Mouse (Mus musculus) cerebellum, postnatal 10 days (tissue): Measurements from ENCODE around the gene Helt.
"Not testable (repeated sequence)": the region's sequence is repeated elsewhere in the genome, so short reads cannot be mapped to it uniquely, and the experiment has no call there.

Experiments
- DNase-seq, 2 experiments: peaks; one replicate each; pipeline ENCODE4 v3.0.0; 2021; ENCODE audit warnings: mixed read lengths in 2 of 2

The Helt gene

DNA sequence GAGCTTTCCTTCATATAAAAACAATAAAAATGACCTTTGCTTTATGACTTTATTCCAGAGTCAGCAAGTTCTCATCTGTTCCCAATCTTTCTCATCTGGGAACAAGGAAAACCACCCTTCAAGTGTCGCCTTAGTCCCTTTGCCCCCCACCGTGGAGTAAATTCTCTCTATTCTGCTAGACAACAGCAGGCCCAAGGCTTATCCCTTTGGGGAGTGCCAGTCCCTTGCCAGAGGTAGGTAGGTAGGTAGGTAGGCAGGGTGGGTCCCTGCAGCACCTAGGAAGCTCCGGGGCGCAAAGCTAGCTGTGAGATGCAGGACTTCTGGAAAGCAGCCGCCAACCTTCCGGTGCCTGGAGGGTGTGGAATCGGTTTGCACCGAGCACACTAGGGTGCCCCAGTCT lies 1.5 kb upstream of the Helt start:
- DNase-seq = no peak

DNA sequence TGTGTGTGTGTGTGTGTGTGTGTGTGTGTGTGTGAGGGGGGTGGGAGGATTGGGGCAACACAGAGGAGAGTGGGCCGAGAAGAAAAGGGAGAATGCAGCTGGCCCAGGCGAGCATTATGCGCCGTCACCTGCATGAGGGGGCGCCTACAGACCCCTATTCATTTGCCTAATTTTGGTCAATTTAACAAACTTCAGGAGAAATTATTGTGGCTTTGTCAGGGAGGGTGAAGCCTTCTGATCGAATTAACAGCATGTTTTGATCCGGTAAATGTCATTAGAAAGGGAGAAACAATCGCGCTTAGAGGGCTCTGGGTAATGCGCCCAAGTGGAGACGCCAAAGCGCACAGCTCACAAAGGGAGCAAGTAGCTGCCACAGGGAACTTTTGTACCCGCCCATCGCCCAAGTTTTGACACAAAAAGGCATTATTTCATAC lies 647 bp upstream of the Helt start:
- DNase-seq = no peak

DNA sequence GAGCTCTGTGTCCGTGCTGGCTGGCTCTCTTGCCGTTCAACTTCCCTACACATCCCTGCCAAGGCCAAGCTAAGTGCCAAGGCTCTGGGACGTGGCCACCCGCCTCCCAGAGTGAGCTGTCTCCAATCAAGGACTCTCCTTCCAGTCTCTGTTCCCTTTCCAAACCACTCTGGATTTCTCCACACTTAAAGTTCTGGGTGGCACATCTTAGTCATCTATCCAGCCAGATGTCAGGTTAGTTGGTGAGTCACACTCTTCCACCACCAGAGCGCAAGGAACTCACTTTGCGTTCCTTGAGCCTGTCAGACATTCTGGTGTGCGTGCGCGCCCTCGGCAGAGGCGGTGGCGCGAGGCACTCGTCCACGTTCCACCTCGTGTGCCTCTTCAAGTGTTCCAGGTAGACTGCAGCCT lies 725 bp downstream of the Helt start:
- no peak for DNase-seq

DNA sequence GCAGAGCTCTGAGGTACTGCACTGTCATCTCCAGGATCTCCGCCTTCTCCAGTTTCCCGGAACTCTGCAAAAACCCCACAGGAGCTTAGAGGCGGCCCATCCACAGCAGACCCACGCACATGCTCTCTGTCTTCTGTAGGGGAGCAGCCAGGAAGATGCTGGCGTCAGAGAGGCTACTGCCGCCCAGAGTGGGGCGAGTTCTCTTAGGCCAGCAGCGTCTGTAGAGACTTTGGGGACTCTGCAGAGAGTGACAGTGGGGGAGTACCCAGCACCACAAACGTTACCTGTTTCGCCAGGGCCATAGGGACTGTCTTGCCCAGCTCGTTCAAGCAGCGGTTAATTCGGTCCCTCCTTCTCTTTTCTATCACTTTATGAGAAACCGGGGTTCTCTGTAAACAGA lies 1.3 kb downstream of the Helt start:
- no peak for DNase-seq

DNA sequence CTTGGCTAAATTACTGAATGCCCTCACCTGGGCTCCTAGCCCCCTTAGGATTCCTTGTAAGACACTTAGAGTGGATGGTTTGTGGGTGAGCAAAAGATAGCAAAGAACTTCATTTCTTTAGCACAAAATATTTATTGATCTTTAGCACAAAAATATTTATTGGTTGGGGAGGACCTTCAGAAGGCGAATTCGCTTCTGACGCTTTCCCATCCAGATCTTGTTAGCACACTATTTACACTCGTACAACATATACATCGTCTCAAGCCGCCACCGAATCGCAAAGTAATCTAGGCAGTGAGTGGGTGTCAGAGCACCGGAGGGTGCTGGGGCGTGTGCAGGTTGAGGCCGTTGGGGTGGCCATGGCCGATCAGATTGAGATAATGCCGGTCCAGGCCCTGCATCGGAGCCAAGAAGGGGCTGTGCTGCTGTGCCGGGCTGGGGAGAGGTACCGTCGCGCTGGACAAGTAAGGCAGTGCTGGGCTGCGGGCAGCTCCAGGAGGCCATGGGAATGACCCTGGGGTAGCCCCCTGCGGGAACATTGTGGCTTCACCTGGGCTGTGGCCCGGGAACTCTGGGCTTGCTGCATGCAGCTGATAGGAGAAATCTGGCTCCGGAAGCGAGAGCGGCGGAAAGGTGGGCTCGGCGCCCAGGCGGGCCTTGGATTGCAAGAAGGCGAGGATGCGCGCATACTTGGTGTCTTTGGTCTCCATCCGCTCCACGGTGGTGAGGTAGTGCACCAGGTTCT lies 2.4 kb downstream of the Helt start:
- peak; percentile 46 to 56 for DNase-seq

DNA sequence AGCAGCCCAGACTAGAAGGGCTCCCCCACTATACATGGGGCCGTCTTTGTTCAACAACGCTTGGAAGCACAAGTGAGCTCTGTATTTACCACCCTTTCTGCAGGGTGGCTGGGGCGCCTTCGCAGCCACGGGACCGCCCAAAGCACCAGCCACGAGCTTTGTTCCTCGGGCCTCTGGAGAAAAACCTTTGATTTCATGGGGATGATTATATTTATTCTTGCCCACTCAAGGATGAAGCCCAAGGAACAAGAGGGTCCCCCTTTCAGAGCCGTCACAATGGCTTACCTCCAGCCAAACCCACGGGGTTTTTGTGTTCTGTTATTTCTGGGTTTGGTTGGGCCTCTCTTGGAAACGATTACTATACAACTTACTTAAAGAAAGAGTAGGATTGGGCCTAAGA lies 5.2 kb downstream of the Helt start:
- no peak for DNase-seq

DNA sequence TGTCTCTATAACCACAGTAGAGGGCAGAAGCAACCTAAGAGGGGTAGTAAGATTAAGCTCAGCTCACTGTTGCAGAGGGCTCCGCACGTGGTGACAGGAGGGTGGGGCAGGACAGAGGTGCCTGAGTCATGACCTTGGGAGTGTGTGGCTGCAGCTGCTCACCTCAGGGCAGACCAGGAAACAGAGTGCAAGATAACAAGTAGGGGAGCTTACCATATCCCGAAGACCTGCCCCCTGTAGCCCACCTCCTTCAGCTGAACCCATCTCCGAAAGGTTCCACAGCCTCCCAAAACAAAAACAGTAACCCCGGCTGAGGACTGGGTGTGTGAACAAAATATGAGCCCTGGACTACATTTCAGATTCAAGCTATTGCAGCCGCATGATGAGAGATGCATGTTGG lies 6.5 kb downstream of the Helt start:
- no peak for DNase-seq

DNA sequence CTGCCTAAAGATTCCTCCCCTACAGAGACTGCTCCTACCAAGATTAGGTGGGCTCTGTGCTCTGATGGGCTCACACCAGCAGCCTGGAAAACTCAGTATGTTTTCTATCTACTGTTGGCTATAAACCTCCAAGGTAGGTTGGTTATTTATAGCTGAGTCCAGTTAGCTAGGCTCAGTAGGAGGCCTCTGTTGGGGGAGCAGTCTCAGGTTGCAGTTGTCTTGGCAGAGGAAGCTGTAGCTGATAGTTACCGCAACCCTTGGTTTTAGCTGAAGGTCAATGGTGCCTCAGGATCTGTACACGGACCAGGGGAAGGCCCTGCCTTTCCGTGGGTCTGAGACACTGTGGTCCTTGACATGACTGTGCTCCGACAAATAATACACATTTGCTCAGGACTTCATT lies 8.5 kb downstream of the Helt start:
- DNase-seq = no peak

DNA sequence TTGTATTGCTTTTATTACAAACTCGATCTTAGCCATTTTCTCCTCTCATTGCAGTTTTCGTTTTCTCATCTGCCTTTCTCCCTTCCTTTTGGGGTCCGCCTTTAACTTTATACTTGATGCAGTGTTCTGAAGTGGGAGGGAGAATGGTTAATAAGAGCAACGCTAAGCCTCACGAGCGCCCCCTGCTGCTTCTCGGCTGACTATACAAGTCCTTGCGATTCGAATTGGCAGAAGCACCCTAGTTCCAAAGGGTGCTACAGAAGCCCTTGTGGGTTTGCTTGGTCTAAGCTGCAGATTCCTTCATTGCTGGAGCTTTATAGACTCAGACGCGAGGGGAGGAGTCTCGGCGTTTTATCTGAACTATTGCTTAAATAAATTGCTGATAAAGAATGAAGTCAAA lies 12.9 kb downstream of the Helt start:
- peak; percentile 83 for DNase-seq

DNA sequence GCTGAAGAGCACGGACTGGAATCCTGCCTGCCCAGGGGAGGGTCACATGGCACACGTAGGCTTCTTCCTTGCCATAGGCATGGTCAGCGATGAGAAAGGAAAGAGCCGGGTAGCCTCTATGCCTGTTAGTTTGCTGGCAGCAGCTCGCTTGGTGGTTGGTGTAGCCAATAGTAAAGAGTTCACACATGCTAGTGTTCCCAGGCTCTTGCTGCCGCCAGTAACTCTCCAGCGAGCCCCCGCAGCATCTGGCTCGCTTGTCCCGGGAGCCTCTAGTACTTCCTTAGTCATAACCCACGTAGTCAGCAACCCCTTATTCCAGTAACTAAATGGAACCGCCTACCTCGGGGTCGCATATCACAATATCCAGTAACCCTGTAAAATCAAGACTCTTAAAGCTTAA lies 17.5 kb downstream of the Helt start:
- no peak for DNase-seq

DNA sequence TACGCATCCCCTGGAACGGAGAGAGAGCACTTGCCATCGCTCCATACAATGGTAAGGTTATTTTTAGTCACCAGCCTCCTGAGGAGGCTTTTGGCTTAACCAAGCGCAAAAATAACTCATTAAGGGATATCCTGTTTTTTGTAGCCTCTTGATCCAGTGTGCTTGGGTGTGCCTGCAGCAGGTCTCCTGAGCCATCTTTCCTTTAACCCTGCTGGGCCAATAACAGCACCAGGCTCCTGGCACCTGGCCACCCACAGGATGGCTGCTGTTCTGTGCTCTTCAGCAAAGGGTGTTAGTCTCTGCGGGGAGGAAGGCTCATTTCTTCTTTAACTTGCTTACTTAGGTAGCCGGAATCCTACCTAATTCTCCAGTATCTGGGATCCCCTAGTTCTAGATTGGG lies 23.7 kb downstream of the Helt start:
- peak; percentile 28 to 40 for DNase-seq

DNA sequence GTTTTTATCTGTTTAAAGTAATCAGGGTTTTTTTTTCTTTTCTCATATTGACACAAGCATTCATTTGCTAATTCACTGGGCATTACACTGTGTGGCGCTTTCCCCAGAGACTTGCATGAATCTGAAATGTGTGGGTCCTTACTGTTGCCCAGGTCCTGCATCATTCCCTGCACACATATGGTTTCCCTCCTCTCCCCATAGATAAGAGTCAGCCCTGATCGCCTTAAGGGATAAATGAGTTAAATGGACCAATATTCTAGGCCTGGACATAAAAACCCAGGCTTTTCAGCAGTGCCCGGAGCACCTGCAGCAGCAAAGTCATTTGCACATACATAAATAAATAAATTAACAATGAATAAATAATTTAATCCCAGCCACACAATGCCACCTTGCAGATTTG lies 24.3 kb downstream of the Helt start:
- no peak for DNase-seq

DNA sequence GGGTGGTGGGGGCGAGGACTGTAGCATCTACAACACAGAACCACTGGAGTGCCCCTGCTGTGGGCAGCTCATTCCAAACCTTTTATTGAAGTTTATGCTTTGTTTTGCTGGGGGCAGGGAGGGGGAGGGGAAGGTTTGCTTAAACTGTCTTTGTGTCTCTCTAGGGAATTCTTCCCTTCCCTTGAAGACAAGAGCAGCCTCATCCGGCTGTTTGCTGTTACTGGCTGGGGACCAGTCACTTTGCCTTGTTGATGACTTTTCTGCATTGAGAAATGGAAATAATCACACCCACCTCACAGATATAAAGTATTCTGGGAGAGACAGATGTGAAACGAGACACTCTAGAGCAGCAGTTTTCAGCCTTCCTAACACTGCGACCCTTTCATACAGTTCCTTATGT lies 27.7 kb downstream of the Helt start:
- no peak for DNase-seq

DNA sequence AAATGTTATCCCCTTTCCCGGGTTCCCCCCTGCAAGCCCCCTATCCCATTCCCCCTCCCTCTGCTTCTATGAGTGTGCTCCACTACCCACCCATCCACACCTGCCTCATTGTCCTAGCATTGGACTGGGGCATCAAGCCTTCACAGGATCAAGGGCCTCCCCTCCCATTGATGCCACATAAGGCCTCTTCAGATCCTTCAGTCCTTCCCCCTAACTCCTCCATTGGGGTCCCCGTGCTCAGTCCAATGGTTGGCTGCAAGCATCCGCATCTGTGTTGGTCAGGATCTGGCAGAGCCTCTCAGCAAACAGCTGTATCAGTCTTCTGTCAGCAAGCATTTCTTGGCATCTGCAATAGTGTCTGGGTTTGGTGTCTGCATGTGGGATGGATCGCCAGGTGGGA lies 30.3 kb downstream of the Helt start:
- DNase-seq = not testable (repeated sequence)

DNA sequence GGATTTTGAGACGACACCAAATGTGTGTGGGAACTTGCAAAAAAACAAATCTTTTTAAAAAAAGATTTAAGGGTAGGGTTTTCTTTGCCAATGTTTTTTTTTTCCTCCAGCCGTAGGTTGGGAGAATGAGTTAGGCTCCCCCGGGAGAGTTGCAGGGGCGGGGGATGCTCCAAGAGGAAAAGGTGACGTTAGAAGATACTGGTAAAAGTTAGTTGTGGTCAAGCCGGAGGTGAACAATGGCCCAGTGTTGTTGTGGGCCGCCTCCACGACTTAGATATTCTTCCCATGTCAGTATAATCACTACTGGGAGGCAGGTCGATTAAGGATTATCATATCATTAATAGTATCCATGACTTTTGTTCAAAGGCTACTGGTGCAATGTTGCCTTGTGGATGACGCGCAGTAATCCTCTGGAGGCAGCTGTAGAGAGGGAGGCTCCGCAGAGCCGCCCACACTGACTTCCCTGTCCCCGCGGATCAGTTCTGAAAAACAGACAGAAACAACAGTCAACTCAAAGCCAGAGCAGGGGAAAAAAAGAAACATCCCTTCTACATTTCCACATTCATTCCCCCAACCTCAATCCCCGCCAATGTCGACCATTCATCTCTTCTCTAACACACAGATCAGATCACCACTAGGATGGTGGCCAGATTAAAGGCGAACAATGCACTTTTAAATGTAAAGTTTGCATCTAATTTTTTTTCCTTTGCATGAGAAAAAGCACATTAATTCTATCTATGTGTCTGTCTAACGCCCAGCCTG lies 36.4 kb downstream of the Helt start:
- no peak for DNase-seq

DNA sequence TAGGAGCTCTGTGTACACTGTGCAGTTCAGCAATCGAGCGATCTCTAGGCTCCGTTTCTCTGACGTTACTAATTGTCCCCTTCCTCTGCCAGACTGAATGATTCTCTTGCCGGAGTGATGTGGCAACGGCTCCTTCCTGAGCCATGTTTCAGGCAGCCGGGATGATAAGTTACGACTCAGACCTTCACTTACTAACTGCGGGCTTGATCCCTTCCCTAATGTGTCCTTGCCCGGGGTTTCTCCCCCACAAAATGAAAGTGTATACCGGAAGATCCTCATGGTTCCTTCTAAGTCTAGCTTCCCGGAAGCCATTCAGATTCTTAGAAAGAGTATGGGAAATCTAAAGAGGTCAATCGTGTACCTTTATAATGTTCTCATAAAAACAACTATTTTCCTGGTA lies 42.0 kb downstream of the Helt start:
- DNase-seq = no peak

DNA sequence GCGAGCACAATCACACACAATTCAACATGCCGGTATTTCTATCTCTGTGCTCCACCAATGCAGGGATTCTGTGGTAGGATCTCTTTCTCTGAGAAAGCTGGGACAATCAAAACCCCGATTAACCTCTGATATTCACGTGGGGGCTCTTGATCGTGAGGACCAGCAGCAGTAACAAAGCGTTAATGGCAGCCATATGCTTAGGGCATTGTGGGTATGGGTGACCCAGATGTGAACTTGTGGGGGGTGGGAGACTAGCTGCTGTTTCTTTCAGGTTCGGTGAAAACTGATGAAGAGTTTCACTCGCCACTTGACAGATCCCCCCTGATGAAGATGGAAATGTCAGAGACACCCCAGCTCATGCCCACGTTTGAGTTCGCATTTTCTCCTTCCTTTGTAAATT lies 42.9 kb downstream of the Helt start:
- no peak for DNase-seq

DNA sequence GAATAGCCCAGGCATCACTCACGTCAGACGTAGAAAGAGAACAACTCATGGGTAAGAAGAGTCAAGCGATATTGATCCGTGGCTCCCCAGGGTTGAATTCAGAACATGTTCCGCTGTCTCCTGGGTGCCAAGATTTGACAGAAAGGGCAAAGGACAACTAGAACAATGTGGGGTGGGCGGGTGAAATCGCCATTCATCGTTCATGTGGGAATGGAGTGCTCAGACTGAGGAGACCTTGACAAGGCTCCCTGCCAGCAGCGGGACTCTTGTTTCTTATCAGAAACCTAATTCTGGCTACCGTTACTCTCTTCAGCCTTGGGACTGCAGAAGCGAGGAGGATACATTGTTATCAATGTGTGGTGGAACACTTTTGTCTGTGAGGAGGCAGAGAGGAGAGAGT lies 48.1 kb downstream of the Helt start:
- DNase-seq = no peak

DNA sequence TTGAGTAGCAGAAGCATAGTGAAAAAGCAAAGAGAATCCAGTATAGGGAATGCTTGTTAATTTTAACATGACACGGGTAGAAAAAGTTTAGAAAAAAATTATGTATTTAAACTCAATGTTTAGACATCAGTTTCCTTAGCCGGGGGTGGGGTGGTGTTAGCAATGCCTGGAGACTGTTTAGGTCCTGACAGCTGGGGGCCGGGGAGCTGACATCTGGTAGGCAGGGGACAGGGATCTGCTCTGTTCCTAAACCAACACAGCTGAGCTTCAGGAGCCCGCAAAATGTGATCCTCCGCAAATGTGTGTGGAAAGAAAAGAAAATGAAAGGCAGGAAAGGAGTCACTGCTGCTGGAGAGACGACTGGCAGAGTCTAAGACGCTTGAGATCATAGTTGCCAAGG lies 51.5 kb downstream of the Helt start:
- no peak for DNase-seq
